Mouse (Mus musculus) lung, adult 18-20 months (tissue): ENCODE data around the gene Chst15.

Source experiments
- DNase-seq, 2 experiments: peaks; one replicate each; pipeline ENCODE4 v3.0.0; 2022; ENCODE audit warnings: mixed read lengths in 2 of 2

The Chst15 gene

GRCm38 (mm10) chr7:132260632-132261031 lies 56.4 kb downstream of the Chst15 start:
- DNase-seq = no peak

DNA sequence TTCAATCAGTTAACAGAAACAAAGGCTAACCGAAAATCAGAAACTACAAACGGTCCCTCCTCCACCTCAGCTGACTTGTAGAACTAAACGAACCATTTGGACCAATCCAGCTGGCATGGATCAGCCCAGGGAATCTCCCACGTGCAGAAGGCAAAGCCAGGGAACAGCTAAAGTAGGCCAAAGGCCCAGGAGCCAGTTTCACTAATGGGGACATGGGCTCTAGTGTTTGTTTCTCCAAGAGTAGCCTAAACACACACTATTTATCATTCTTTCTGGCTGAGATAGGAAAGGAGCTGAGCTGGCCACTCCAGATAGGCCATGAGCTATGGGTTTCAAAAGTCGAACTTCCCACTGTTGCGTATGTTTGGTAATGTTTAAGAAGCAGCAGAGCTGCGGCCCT lies 58.2 kb downstream of the Chst15 start:
- peak; percentile 61 to 62 for DNase-seq

GRCm38 (mm10) chr7:132258216-132258615 lies 58.8 kb downstream of the Chst15 start:
- no peak for DNase-seq

- no peak for DNase-seq
Observed at GRCm38 (mm10) chr7:132253513-132253912, 63.5 kb downstream of the Chst15 start.

- DNase-seq = no peak
Observed at GRCm38 (mm10) chr7:132253078-132253477, 64.0 kb downstream of the Chst15 start.

- no peak for DNase-seq
Observed at GRCm38 (mm10) chr7:132249563-132250119, 67.4 kb downstream of the Chst15 start.

DNA sequence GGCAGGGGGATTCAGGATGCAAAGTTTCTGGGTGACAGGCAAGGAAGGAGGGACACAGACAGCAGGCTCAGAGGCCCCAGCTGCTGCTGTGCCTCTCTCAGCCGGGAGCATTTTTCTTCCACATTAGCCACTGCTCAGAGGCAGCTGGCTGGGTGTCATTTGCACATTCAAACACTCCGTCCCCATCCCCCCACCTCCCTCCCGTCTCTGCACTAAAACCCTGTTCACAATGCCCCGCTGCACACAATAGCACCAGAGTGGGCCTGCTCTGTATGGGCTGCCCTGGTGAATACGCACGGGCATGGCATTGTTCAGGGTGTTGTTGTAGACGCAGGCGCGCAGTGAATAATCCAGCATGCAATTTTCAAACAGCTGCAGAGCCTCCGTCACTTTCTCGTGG lies 69.5 kb downstream of the Chst15 start:
- DNase-seq = no peak

DNA sequence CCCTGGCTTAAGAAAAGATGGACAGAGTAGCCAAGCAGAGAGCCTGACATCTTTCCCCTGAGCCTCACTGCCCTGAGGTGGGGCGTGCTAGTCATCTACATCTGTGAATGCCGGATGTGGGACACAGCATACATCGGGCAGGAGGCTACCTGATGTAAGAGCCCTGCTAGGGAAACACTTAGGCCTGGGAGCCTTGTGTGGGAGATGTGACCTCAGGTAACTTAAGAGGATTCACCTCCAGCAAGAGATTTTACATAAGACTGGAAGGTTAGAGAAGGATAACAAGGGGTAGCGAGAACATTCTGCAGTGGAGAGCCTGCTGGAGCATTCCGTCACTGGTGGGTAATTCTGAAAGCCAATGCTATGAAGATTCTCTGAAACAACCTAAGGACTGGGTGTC lies 69.9 kb downstream of the Chst15 start:
- no peak for DNase-seq

- DNase-seq = peak in 1 of 2 experiments; percentile 61
Observed at GRCm38 (mm10) chr7:132245730-132246129, 71.3 kb downstream of the Chst15 start.

GRCm38 (mm10) chr7:132244637-132245036 lies 72.4 kb downstream of the Chst15 start:
- no peak for DNase-seq

- peak in 1 of 2 experiments; percentile 34 for DNase-seq
Observed at GRCm38 (mm10) chr7:132243225-132243624, 73.8 kb downstream of the Chst15 start.

DNA sequence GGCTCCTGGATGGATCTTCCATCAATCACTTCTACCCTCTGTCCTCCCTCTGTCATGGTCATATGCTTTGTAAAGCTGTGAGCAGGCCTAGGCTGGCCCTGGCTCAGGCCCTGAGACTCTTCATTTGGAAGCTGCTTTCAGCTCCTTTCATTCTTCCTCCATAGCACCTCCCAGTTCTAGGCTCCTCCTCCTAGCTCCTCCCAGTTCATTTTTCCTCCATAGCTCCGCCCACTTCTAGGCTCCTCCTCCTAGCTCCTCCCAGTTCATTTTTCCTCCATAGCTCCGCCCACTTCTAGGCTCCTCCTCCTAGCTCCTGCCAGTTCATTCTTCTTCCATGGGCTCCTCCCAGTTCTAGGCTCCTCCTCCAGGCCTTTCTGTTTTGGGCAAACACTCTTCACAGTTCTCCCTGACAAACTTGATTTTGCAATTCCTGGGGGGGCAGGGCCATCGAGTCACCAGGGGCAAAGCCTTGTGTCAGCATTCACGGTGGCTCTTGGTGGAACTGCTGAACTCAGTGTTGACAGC lies 74.3 kb downstream of the Chst15 start:
- DNase-seq = peak; percentile 68 to 72

GRCm38 (mm10) chr7:132238921-132239320 lies 78.1 kb downstream of the Chst15 start:
- DNase-seq = no peak

GRCm38 (mm10) chr7:132237191-132237590 lies 79.8 kb downstream of the Chst15 start:
- DNase-seq = peak in 1 of 2 experiments; percentile 61

DNA sequence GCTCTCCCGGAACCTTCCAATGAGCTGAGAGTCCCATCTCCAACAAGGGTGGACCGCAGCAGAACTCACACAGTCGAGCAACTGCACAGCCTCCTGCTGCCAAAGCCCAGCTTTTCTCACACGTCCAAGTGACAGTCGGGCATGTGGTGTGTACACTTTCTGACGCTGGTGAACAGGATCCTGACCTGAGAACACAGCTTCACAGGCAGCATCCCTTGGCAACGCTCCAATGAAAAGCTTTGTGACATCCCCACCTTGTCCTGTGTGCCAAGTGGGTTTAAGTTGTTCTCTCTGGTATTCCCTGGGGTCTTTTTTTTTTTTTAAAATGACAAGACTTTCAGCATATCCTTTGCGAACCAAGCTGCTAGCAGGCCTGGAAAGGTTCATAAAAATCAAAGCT lies 80.2 kb downstream of the Chst15 start:
- DNase-seq = no peak

DNA sequence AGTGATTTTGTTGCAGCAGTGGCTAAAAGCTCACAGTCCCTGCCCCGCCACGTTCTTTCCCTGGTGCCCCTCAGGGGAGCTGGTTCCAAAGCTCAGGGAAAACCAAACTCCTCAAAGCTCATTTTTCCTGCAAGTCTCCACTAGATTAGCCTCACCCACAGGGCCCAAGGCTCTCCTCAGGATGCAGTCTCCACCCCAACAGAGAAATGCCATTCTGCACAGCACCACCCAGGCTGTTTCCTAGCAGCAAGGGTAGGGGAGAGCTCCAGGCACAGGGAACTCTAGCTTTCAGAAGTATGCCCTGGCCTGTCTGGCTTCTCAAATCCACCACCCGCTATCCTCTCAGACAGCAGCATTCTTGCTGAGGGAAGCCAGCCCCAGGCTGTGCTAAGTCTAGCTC lies 82.8 kb downstream of the Chst15 start:
- DNase-seq = no peak

DNA sequence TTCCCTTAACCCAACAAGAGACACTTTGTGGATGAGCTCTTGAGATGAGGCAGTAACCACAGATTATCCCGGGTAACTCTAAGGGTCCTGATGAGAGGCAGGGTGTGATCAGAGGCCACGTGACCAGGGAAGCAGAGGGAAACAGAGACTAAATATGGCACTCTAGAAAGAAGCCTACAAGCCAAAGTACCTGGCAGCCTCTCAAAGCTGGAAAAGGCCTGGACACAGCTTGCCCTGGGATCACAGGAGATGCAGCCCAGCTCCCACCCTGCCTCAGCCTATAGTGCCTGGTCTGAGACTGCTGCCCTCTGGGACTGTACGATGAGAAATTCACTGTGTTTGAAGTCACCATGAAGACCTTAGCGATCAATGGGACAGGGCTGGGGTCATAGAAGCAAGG lies 83.3 kb downstream of the Chst15 start:
- DNase-seq = no peak

GRCm38 (mm10) chr7:132232937-132233336 lies 84.1 kb downstream of the Chst15 start:
- peak; percentile 29 to 42 for DNase-seq

GRCm38 (mm10) chr7:132231476-132231875 lies 85.6 kb downstream of the Chst15 start:
- DNase-seq = peak; percentile 51 to 59

DNA sequence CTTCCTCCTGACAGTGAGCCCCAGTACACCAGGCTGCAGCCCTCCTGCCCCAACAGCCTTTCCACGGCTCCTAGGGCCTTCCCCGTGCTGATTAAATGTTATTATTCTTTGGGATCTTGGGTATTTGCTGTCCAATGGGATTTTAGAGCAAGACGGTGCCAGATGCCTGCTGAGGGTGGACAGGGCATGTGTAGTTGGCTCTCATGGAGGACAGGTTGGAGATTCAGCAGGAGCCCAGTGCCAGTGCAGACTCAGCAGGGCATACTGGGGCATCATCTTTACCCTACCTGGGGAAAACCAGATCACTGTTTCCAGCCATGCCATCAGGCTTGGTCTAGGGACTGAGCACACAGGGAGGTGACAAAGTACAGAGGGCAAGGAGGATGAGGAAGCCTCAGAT lies 86.1 kb downstream of the Chst15 start:
- DNase-seq = no peak

- no peak for DNase-seq
Observed at GRCm38 (mm10) chr7:132227075-132227640, 89.9 kb downstream of the Chst15 start.

- peak; percentile 76 to 87 for DNase-seq
Observed at GRCm38 (mm10) chr7:132226379-132227074, 90.5 kb downstream of the Chst15 start.

DNA sequence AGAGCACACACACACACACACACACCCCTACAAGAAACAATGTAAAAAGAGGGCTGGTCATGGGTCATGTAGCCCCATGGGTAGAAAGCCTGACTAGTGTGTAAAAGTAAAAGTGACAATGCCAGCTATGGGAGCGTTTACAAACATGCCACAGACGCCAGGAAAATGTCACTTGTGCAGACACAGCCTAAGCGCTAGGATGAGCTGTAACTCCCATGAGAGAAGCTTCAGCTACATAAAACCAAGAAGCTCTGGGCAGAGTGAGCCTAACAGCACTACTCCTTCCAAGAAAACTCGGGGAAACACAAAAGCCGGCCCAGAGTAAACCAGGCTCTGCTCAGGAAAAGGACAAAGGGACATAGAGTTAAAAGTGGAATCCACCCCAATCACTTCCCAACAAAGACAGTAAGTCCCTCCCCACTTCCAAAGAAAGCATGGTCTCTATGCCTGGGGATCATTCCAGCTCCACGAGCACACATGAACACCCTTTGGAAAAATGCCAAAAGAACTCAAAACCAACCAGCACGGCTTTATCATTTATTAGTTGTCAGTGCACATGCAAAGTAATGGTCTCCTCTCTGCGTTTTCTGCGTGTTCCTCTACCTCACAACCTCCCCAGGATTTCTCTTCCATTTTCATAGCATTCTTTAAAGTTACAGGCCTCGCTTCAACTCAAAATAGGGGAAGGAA lies 93.4 kb downstream of the Chst15 start:
- no peak for DNase-seq

- DNase-seq = no peak
Observed at GRCm38 (mm10) chr7:132214031-132214430, 103.0 kb downstream of the Chst15 start.
